Mouse (Mus musculus) liver (tissue): ENCODE measurements around the gene Stab1.
A peak's percentile ranks its signal among the peaks of the same experiment; 100 is the strongest.

Experiments
- DNase-seq: peaks from one replicate; pipeline ENCODE4 v3.0.0-alpha.2; 2020; ENCODE audit warnings: mixed read lengths

The Stab1 gene

GRCm38 (mm10) chr14:31168425-31168824, at the start of gene Stab1:
Gene Stab1, minus strand, starts transcription at chr14:31168641.
- DNase-seq, result peak; percentile 32

- peak; percentile 71 for DNase-seq
Observed at GRCm38 (mm10) chr14:31217666-31218065, 49.2 kb upstream of the Stab1 start, which contains the start of gene Sema3g. Gene Sema3g, plus strand, starts transcription at chr14:31217860.

GRCm38 (mm10) chr14:31216846-31217245, 48.4 kb upstream of the Stab1 start, which contains the start of gene Nisch:
Gene Nisch, minus strand, starts transcription at chr14:31216946.
- DNase-seq, result no peak

GRCm38 (mm10) chr14:31215157-31216002, 46.9 kb upstream of the Stab1 start:
- DNase-seq, result peak; percentile 52

- no peak for DNase-seq
Observed at GRCm38 (mm10) chr14:31214684-31215083, 46.2 kb upstream of the Stab1 start.

- DNase-seq, result peak; percentile 25
Observed at GRCm38 (mm10) chr14:31213868-31214267, 45.4 kb upstream of the Stab1 start.

- no peak for DNase-seq
Observed at GRCm38 (mm10) chr14:31212499-31212898, 44.1 kb upstream of the Stab1 start.

- no peak for DNase-seq
Observed at GRCm38 (mm10) chr14:31211854-31212253, 43.4 kb upstream of the Stab1 start.

GRCm38 (mm10) chr14:31209133-31209557, 40.7 kb upstream of the Stab1 start:
- no peak for DNase-seq

GRCm38 (mm10) chr14:31208084-31208483, 39.6 kb upstream of the Stab1 start, which contains the start of gene Tnnc1:
Gene Tnnc1, plus strand, starts transcription at chr14:31208312.
- peak; percentile 32 for DNase-seq

- peak; percentile 59 for DNase-seq
Observed at GRCm38 (mm10) chr14:31207070-31207830, 38.8 kb upstream of the Stab1 start.

GRCm38 (mm10) chr14:31206472-31206981, 38.1 kb upstream of the Stab1 start:
- DNase-seq, result peak; percentile 98

- peak; percentile 45 for DNase-seq
Observed at GRCm38 (mm10) chr14:31205562-31206467, 37.4 kb upstream of the Stab1 start.

GRCm38 (mm10) chr14:31205244-31205561, 36.8 kb upstream of the Stab1 start:
- no peak for DNase-seq

GRCm38 (mm10) chr14:31204844-31205243, 36.4 kb upstream of the Stab1 start:
- no peak for DNase-seq

- no peak for DNase-seq
Observed at GRCm38 (mm10) chr14:31200038-31200437, 31.6 kb upstream of the Stab1 start.

GRCm38 (mm10) chr14:31199599-31199998, 31.2 kb upstream of the Stab1 start:
- no peak for DNase-seq

GRCm38 (mm10) chr14:31197547-31198516, 29.4 kb upstream of the Stab1 start:
- DNase-seq, result no peak

- DNase-seq, result no peak
Observed at GRCm38 (mm10) chr14:31195968-31196367, 27.5 kb upstream of the Stab1 start.

GRCm38 (mm10) chr14:31195521-31195920, 27.1 kb upstream of the Stab1 start:
- DNase-seq, result no peak

- no peak for DNase-seq
Observed at GRCm38 (mm10) chr14:31194891-31195513, 26.6 kb upstream of the Stab1 start.
